Mouse (Mus musculus): ENCODE measurements around the gene Cadm3. TPM values are rescaled to one million over a fixed set of nuclear protein-coding genes. Genes with fewer than 3 reads are reported as not detected.
A peak's percentile ranks its signal among the peaks of the same experiment; 100 is the strongest.

Gene Cadm3
- 1 to 10 TPM; 4.0 to 8.9 TPM for total RNA-seq (2021)
- long read RNA-seq, experiment 1, result 0 reads
- long read RNA-seq, experiment 2, full-length matches to known transcripts, result 2 of 2 reads
- long read RNA-seq, experiment 2, partial matches to known transcripts, result 0 of 2 reads
- long read RNA-seq, experiment 2, other reads (novel, unspliced or antisense), result 0 of 2 reads

DNA sequence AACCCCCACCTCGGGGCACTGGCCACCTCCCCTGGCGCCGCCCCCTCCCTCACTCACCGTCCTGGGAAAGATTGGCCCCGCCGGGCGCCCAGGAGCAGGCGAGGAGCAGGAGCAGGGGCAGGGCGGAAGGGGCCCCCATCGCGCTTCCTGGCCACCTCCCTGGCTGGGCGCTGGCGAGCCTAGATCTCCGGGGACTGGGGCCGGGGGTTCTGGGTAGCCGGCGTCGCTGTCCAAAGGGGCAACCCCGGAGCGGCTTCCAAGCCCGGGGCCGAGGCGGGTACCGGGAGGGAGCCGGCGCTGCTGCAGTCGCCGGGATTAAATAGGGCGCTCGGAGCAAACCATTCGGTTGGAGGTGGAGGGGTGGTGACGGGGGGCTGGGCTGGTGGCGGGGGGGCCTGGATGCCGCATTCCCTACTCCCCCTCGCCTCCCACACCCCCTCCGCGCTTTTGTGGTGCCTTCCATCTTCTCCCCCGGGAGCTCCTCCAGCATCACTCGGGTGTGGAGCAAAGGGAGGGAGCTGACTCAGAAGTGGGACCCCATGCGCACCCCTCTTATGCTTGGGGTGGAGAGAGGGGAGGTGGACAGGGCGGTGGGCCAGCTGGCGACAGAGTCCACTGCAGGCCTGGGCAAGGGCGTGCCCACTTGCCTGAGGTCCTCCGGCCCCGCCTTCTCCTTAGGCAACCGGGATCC is at the start of gene Cadm3:
Gene Cadm3, minus strand, starts transcription at position 340 of the 691 bp plus-strand sequence.
- peak in 1 of 2 experiments; percentile 22 for DNase-seq (ENCODE audit: low spot score in 2 of 2)

DNA sequence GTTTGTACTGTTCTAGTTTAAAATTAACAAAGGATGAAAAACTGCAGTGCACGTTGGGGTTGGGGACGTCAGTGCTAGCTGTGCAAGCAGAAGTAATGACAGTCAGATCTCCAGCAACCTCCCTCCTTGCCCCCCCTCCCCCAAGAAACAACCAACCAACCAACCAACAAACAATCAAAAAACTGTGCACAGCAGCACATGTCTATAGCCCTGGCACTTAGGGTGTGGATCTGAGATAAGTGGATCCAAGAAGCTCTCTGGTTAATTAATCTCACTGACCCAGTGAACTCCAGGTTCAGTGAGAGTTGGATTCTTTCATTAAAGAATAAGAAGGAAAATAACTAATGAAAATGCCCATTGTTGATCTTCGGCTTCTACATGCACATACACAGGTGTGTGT is 47.1 kb upstream of the Cadm3 start:
- no peak for DNase-seq (ENCODE audit: low spot score in 2 of 2)

DNA sequence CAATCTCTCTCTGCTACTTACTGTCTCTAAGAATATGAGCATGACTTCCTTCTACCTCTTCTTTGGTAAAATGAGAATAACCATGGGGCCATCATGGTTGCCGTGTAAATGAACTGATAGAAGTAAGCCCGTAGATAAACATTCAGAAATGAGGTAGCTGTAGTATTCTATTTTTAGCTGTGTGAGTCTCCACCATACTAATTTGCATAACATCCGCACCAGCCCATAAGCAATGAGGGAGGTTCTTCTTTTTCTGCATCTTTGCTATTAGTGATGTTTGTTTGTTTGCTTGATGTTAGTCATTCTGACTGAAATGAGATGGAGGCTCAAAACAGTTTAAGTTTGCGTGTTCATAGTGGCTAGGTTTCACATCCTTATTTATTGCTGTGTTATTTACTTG is 44.4 kb upstream of the Cadm3 start:
- DNase-seq (ENCODE audit: low spot score in 2 of 2), result no peak

GRCm38 (mm10) chr1:173409066-173409465 is 41.6 kb upstream of the Cadm3 start:
- DNase-seq (ENCODE audit: low spot score in 2 of 2), result no peak

- DNase-seq (ENCODE audit: low spot score in 2 of 2), result no peak
These were observed 37.3 kb upstream of the Cadm3 start for GRCm38 (mm10) chr1:173404696-173405309.

DNA sequence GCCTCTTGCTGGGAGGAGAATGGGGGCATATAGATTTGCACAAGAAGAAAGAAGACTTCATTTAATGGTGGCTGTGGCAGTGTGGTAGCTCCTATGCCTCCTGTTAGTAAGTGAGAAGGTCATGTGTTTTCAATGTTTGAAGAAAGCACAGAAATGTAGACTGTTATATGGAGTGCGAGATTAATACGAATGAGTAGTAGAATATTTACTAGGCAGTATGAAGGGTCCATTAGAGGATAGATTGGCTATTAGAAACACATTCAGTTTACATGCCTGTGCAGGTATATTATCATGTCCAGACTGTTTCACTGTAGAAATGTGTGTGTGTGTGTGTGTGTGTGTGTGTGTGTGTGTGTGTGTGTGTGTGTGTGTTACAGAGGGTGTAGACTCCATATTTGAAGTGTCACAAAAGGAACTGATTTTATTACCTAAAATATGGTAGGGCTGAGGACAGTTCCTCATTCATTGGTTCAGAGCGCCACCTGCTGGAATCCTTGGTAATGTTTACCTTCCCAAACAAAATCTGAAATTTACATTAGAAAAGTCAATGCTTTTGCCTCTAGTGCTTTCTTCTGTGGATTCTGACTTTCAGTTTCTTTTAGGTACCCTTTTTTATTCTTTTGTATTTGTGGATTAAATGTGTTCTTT is 31.0 kb upstream of the Cadm3 start:
- peak; percentile 57 to 72 for DNase-seq (ENCODE audit: low spot score in 2 of 2)

- DNase-seq (ENCODE audit: low spot score in 2 of 2), result no peak
These were observed 24.3 kb upstream of the Cadm3 start for GRCm38 (mm10) chr1:173391754-173392153.

GRCm38 (mm10) chr1:173389901-173390401 is 22.5 kb upstream of the Cadm3 start:
- peak in 1 of 2 experiments; percentile 18 for DNase-seq (ENCODE audit: low spot score in 2 of 2)

DNA sequence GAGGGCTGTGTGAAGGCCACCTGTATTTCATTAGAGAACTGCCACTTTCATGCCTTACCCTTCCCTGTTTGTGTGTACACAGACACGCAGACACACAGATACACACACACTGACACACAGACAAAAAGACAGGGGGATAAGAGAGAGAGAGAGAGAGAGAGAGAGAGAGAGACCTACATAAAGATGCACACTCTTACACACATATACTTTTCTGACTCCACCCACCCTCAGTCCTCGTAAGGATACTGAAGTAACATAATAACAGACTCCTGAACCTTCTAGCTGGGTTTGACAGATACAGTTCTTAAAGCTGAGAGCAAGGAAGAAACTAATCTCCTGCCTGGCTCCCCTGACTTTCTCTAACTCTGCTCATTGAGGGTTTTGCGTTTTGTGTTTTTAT is 21.9 kb upstream of the Cadm3 start:
- no peak for DNase-seq (ENCODE audit: low spot score in 2 of 2)

- no peak for DNase-seq (ENCODE audit: low spot score in 2 of 2)
These were observed 13.9 kb upstream of the Cadm3 start for GRCm38 (mm10) chr1:173381436-173381835.

GRCm38 (mm10) chr1:173377380-173378112 is 10.1 kb upstream of the Cadm3 start:
- DNase-seq (ENCODE audit: low spot score in 2 of 2), result peak; percentile 35 to 57

DNA sequence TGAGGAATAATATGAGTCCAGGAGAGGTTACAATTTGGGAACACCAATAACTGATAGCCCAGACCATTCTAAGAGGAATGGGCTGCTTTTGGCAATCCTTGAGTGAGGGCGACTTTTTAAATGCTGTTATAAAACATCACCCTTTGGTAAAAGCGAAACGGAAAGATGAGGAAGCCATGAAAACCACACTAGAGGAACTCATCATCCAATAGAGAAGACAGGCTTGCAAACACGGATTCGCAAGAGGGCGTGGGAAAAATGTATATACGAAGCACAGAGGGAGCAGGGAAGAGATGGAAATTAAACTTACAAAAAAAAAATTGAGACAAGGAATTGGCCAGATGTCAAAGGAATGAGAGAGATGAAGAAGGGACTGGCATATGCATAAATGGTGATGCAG is 6.5 kb upstream of the Cadm3 start:
- DNase-seq (ENCODE audit: low spot score in 2 of 2), result no peak

DNA sequence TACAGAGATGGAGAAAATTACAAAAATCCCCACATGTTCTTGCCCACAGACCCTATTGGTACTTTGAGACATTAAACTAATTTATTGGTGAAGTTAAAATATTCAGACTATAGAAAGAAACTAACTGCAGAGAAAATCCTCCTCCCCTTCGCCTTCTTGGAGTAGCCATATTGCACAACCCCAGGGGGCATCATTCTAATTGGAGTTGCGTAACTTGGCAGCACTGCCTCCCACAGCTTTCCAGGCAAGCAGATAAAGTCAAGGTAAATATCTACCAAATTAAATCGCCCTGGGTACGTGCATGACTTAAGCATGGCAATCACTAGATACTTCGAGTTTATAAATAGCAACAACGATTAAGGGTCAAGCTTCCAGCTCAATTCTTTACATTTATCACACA is 4.1 kb upstream of the Cadm3 start:
- no peak for DNase-seq (ENCODE audit: low spot score in 2 of 2)

GRCm38 (mm10) chr1:173370456-173370855 is 3.0 kb upstream of the Cadm3 start:
- DNase-seq (ENCODE audit: low spot score in 2 of 2), result no peak

- DNase-seq (ENCODE audit: low spot score in 2 of 2), result no peak
These were observed 2.1 kb upstream of the Cadm3 start for GRCm38 (mm10) chr1:173369611-173370010.

DNA sequence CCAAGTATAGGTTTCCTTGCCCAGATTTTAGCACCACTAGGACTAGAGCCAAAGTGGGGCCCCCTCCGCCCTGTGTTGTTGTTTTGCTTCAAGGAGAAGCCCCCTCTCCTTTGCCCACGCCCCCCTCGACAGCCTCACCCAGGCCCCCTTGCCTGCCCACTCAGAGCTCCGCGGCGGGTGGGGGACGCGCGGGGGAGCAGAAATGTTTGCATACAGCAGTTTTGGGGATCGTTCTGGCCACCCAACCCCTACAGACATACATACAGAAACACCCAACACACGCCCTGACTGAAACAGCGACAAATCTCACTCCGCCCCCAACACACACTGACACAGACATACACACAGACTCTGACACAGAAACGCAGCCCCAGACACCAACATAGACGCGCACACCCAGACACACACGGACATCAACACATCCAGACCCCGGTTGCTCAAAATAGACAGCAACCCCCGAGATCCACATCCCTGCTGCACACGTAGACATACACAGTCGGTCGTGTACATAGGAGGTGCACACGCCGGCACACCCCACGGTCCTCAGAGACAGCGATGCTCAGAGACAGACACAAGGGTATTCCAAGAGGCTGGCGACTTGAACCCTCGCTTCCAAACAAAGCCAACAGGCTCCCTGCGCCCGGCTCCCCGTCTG is 667 bp downstream of the Cadm3 start:
- DNase-seq (ENCODE audit: low spot score in 2 of 2), result no peak

DNA sequence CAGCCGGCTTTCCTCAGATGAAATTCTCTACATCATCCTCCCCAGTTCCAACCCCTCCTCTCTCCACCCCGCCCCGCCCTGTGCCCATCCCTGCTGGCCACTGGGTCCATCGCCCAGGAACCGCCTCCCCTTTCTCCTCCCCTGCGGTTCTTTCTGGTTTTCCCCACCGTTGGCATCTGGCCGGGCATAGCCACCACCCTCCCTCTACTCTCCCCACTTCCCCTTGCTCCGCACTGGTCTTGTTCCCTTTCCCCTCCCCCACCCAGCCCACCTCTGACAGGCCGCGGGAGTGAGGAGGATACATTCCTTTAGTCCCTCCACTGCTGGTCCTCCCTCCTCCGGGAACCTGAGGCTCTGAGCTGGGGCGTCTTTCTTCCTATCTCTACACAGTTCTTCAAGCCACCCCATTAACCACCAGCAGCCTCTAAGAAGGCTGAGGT is 1.5 kb downstream of the Cadm3 start:
- no peak for DNase-seq (ENCODE audit: low spot score in 2 of 2)

- no peak for DNase-seq (ENCODE audit: low spot score in 2 of 2)
These were observed 3.2 kb downstream of the Cadm3 start for GRCm38 (mm10) chr1:173364125-173364800.

DNA sequence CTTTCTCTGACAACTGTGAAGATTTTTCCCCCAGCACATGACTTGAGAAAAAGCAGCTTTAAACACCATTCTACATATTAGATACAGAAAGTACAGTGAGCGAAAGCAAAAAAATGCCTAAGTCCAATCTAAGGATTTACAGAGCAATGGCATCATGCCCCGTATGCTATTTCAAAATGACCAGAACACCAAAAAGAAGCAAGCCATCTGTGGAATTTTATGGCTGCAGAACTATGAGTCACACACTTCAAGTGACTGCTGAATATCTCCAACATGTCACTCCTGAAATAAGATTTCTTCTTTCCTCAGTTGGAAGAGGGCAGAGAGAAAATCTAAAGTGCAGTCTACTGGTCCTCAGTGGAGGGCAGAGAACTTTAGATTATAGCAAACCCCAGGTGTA is 4.1 kb downstream of the Cadm3 start:
- DNase-seq (ENCODE audit: low spot score in 2 of 2), result no peak

DNA sequence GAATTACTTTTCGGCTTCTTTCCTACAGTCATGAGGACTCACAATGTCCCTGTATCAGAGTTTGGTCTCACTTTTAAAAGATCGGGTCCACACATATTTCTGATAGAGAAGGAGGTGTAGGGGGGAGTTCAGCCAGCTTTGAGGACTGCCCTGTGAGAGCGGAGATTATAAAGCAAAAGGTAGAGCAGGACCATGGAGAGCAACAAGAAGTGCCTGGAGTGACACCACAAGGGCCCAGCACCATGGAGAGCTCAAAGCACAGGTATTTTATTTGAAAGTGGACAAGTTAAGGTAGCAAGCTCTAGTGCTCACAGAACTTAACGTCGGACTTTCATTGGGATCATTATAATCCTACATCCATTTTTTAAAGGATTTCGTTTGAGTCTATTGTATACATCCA is 5.8 kb downstream of the Cadm3 start:
- peak in 1 of 2 experiments; percentile 10 for DNase-seq (ENCODE audit: low spot score in 2 of 2)

All from adrenal gland, adult 18-20 months (tissue).